Mouse (Mus musculus) ES-CJ7 (cell line): ENCODE measurements around the gene Adamts2.

Experiments
- DNase-seq: peaks from one replicate; pipeline ENCODE4 v3.0.0; 2011; ENCODE audit warnings: low read depth, low spot score

Gene Adamts2

GRCm38 (mm10) chr11:50671820-50672310 lies 70.0 kb downstream of the Adamts2 start:
- no peak for DNase-seq

GRCm38 (mm10) chr11:50672866-50673265 lies 71.0 kb downstream of the Adamts2 start:
- DNase-seq = no peak

- no peak for DNase-seq
Measured at GRCm38 (mm10) chr11:50673525-50674250, 71.8 kb downstream of the Adamts2 start.

- DNase-seq = no peak
Measured at GRCm38 (mm10) chr11:50674390-50674789, 72.5 kb downstream of the Adamts2 start.

GRCm38 (mm10) chr11:50678650-50679049 lies 76.8 kb downstream of the Adamts2 start:
- no peak for DNase-seq

GRCm38 (mm10) chr11:50681940-50682339 lies 80.1 kb downstream of the Adamts2 start:
- no peak for DNase-seq

- no peak for DNase-seq
Measured at GRCm38 (mm10) chr11:50683821-50684220, 81.9 kb downstream of the Adamts2 start.

GRCm38 (mm10) chr11:50688584-50688983 lies 86.7 kb downstream of the Adamts2 start:
- DNase-seq = peak; percentile 43

- DNase-seq = peak; percentile 5
Measured at GRCm38 (mm10) chr11:50689672-50690071, 87.8 kb downstream of the Adamts2 start.

- DNase-seq = no peak
Measured at GRCm38 (mm10) chr11:50699971-50700370, 98.1 kb downstream of the Adamts2 start.

- DNase-seq = no peak
Measured at GRCm38 (mm10) chr11:50700496-50700895, 98.6 kb downstream of the Adamts2 start.

- no peak for DNase-seq
Measured at GRCm38 (mm10) chr11:50703397-50703796, 101.5 kb downstream of the Adamts2 start.

GRCm38 (mm10) chr11:50704511-50704910 lies 102.6 kb downstream of the Adamts2 start:
- no peak for DNase-seq

- no peak for DNase-seq
Measured at GRCm38 (mm10) chr11:50707259-50707658, 105.4 kb downstream of the Adamts2 start.

- peak; percentile 86 for DNase-seq
Measured at GRCm38 (mm10) chr11:50713610-50714202, 111.8 kb downstream of the Adamts2 start.

GRCm38 (mm10) chr11:50715091-50715490 lies 113.2 kb downstream of the Adamts2 start:
- no peak for DNase-seq

- no peak for DNase-seq
Measured at GRCm38 (mm10) chr11:50717381-50717897, 115.6 kb downstream of the Adamts2 start.

- DNase-seq = no peak
Measured at GRCm38 (mm10) chr11:50718862-50719261, 117.0 kb downstream of the Adamts2 start.

- DNase-seq = no peak
Measured at GRCm38 (mm10) chr11:50720421-50720820, 118.5 kb downstream of the Adamts2 start.

GRCm38 (mm10) chr11:50720856-50721550 lies 119.1 kb downstream of the Adamts2 start:
- peak; percentile 20 for DNase-seq

GRCm38 (mm10) chr11:50725595-50725994 lies 123.7 kb downstream of the Adamts2 start:
- DNase-seq = no peak

GRCm38 (mm10) chr11:50726035-50726434 lies 124.2 kb downstream of the Adamts2 start:
- no peak for DNase-seq
